Mouse (Mus musculus): Measurements from ENCODE around the gene Zswim3.
"Not testable (repeated sequence)": the region's sequence is repeated elsewhere in the genome, so short reads cannot be mapped to it uniquely, and the experiment has no call there.

Zswim3 gene

DNA sequence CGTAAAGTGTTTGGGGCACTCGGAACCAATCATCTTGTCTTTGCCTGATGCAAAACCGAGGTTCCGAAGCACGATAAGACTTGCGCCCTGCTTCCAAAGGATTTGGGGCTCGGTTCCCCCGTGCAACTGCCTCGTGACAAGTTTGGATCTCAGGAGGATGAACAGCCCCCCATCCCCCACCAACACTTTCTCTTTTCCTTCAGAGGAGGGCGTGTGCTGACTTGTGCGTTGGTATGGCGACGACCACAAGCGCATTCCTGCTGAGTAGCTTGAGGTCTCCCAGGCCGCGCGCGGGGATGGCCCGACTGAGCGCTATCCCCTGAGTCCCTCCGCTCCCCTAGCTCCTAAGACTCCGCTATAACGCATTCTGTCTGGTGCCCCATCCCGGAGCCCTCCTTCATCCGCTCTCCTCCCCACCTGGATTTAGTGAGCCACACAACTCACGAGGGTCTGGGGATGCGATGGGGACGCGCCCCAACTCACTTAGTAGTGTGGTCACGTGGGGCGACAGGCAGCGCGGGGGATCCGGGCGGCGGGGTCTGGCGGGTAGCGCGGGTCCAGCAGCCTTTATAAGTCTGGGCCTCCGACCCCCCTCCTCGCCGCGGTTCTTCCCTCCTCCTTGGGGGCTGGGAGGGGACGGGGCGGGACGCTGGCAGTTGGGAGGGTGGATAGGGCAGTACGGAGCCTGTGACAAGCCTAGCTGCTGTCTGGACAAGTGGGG lies 52.4 kb downstream of the Zswim3 start, which contains the start of gene Pltp:
Gene Pltp (minus strand): TSS at position 611 of the 721 bp plus-strand sequence.
- DNase-seq, result peak; percentile 56

DNA sequence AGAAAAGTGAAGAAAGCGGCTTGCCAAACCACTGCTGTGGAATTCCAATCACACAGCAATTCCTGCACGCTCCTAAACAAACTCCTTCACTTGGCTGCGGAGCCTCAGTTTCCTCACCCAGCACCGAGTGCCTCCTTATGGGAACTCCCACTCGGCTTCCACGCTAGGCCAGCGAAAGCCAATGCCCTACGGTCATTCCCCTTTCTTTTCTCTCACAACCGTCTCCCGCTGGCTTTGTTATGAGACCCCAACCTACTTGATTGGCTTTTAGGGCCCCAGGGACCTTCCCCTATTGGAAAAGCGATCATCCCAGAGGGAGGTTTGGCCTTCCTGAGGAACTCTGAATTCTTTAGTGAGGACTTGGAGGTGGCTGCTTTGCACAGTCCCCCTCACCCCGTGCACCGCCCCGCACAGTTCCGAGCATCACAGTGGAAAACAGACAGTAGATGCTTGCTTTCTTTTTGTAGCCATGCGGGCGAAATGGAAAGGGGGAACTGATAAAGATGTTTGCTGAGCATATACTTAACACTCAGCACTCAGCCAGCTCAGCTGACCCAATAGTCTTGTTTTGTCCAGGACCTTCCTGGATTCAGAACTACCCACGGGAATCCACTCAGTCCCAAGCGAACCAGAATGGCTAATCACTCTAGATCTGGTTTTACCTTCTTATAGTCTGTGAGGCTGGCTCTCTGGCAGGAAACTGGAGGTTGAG lies 53.1 kb downstream of the Zswim3 start:
- no peak for DNase-seq

DNA sequence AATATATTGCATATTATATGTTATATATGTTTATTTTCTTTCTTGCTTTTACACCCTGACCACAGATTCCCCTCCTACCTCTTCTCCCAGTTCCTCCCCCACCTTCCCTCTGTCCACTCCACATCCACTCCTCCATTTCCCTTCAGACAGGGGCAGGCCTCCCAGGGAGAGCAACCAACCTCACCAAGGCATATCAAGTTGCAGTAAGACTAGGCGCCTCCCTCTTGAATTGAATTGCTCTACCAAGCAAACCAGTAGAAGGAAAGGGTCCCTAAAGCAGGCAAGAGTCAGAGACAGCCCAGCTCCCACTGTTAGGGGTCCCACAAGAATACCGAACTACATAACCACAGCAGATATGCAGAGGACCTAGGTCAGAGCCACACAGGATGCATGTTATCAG lies 54.3 kb downstream of the Zswim3 start:
- no peak for DNase-seq

DNA sequence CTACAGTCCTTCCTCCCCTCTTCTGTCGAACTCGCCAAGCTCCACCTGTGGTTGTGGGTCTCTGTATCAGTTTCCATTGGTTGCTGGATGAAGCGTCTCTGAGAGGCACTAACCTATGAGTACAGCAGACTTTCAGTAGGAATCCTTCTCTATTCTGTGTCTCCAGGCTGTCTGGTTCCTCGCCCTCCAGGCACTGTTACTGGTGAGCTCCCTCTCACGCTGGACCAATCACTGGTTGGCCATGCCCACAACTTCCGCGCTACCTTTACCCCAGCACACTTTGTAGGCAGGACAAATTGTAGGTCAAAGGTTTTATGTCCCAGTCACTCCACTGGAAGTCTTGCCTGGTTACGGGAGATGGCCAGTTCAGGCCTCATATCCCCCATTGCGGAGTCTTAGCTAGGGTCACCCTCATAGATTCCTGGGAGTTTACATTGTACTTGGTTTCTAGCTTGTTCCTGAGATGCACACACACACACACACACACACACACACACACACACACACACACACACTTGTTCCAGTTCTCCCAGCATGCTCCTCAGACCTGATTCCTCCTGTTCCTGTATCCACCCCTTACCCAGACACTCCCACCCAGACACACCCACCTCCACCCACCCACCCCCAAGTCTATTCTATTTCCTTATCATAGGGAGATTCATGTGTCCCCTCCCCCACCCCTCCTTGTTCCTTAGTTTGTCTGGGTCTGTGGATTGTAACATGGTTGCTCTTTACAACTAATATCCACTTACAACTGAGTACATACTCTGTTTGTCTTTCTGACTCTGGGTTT lies 54.9 kb downstream of the Zswim3 start:
- DNase-seq, result no peak

DNA sequence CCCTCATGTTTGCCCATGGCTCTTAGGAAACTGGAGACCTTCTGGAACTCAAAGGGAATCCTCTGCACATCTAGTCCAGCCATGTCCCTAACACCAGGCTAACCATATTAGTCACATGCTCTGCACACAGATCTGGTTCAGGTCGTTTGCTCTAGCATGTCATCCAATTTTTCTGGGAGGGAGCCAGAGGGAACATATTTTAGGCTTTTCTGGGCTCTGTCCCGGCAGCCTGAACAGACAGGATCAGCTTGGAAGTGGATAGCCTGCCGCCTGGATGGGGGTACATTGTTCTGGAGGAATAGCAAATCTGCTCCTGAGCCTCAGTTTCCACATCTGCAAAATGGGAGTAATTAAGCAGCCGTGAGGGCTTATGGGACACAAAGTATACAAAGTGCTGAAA lies 56.2 kb downstream of the Zswim3 start:
- no peak for DNase-seq

DNA sequence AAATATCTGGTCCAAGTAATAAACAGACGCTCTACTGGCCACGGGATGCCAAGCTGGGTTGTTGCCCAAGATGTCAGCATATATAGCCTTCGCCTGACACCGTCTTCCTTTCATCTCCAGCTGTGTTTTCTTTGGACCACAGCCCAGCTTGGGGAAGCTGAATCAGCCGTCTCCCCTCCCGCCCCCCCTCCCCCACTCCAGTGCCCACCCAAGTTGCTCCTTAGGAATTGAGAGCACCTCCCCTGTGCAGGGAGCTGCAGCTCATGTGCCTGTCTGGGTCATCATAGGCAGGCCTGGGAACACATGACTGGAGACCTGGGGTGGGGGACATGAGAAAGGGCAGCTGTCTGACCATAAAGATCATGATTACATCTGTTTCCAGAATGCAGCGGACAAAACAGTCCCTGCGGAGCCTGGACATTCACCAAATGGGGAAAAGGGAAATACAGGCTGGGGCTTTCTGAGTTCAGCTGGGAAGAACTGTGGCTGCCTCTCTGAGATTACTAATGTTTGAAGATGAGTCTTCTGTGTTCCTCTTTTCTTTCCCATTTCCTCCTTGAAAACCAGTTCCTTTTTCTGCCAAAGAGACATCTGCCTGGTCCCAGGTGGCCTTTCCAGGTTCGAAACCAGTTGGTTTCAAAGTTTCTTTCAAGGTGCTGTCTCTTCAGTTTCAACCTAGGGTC lies 57.4 kb downstream of the Zswim3 start:
- DNase-seq, result peak; percentile 51

DNA sequence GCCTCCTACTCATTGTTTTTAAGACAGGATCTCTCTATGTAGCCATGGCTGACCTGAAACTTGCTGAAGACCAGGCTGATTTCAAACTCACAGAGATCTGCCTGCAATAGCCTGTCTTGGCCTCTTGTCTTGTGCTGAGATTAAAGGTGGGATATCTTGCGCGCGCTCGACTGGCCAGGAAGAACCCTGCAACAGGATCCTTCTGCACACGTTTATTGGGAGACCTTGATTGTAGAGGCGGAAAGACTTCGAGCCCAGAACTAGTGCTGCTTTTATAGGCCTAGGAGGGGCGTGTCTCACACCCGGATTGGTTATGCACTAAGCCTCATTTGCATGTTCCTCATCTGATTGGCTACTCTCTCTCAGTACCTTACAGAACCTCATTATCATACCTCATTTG lies 58.5 kb downstream of the Zswim3 start:
- not testable (repeated sequence) for DNase-seq

DNA sequence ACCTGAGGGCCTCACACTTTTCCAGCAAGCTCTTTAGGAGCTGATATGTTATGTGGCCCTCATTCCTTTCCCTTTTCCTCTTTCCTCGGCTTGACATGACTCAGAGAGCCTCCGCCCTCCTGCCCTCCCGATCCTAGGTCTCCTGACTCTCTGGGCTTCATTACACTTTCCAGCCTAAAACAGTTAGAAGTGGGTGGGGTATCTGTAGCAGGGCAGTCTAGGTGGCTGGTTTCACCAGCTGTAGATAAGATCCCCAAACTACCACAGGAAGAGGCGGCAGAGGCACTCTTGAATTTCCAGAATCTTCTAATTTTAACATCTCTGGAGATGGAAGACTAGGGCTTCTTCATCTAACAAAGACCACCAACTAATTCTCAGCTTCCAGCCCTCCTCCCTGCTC lies 59.7 kb downstream of the Zswim3 start:
- no peak for DNase-seq

DNA sequence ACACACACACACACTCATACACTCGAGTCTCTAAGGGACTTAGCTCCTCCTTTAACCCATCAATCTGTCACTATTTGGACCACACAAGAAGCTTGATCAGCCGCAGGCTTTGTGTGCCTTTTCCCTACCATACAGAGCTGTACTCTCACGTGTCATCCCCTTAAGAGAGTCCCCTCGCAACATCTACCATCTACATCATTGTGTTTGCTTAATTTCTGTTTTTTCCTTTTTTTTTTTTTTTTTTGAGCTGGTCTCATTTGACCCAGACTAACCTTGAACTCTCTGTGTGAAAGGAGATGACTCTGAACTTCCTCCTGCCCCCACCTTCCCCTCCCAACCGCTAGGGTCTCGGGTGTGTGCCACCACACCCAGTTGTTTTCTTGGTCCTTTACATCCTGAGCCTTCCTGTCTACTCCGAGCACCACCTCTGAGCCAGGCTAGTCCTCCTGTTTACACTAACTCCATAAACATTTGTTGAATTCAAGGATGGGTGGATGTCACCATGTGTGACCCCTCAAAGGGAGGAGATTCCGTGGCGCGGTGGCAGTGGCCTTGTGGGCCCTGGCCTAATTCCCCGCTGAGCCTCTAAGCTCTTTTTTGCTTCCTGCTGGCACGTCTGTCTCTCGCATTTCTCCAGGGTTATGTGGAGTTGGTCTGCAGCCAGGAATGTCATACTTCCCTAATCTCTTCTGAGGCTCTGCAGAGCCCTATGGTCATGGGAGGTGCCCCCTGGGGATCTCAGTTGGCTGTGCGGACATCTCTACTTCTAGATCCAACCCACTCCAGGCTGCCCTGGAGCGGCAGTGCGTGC lies 62.0 kb downstream of the Zswim3 start:
- DNase-seq, result no peak

DNA sequence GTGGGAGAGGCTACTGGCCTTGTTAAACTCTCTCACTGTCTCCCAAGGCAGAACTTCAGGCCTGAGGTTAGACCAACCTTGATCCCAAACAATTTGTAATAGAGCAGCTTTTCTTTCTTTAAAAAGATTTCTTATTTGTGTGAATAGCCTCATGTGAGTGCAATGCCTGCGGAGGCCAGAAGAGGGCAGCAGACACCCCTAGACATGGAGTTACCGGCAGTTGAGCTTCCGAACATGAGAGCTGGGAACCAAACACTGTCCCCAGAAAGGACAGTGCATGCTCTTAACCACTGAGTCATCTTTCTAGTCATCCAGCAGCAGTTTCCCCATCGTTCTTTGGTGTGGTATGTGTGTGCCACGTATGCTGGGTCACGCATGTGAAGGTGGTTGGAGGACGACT lies 62.7 kb downstream of the Zswim3 start:
- no peak for DNase-seq

DNA sequence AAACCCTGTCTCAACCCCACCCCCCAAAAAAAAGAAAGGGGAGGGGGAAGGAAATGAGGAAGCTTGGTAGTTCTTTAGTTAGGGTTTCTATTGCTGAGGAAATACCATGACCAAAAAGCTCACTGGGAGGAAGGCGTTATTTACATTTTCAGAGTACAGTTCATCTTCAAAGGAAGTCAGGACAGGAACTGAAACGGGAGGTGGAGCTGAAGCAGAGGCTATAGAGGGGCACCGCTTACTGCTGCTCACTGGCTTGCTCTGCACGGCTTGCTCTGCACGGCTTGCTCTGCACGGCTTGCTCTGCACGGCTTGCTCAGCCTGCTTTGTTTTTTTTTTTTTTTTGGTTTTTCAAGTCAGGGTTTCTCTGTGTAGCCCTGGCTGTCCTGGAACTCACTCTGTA lies 63.6 kb downstream of the Zswim3 start:
- no peak for DNase-seq

All from right cerebral cortex, postnatal 4 days (tissue).